Mouse (Mus musculus) brain, embryonic 14.5 days (tissue): Measurements from ENCODE around the gene Taf8. TPM values are rescaled to one million over a fixed set of nuclear protein-coding genes. Genes with fewer than 3 reads are reported as not detected.

Source experiments
- DNase-seq: peaks from one replicate; pipeline ENCODE4 v3.0.0-alpha.2; 2011; ENCODE audit warnings: low read depth
- CTCF ChIP-seq: fragments of 200-500 bp; IDR thresholded peaks from 2 replicates; pipeline ENCODE4 v1.5.1; 2012; ENCODE audit warnings: inconsistent platforms, mild to moderate bottlenecking, moderate library complexity, borderline replicate concordance; ENCODE audit not compliant: insufficient read depth, insufficient read length; ENCODE audit errors: extremely low read depth
- POLR2A ChIP-seq: fragments of 200-500 bp; IDR thresholded peaks from 2 replicates; pipeline ENCODE4 v1.6.1; 2012; ENCODE audit warnings: mild to moderate bottlenecking, inconsistent platforms, borderline replicate concordance; ENCODE audit not compliant: poor library complexity, insufficient read depth, insufficient read length, severe bottlenecking; ENCODE audit errors: extremely low read depth
- polyA plus RNA-seq: library from polyadenylated mRNA; depleted of rRNA; stranded (reverse); fragments of >200 nt; gene quantifications from 2 replicates; pipeline ENCODE4 v1.2.3, GENCODE M21; 2012; rRNA removed

The Taf8 gene
- polyA plus RNA-seq, 1 experiment: 34.2 TPM

GRCm38 (mm10) chr17:47436156-47436906, 65.8 kb downstream of the Taf8 start, which contains the start of gene AI661453:
AI661453 (plus strand) TSS chr17:47436615.
- DNase-seq: no peak
- TF ChIP-seq CTCF: no peak
- TF ChIP-seq POLR2A: no peak

Other genes with a start within 250 kb of the Taf8 start
- gene Mrps10, start 133.4 kb downstream of the Taf8 start, polyA plus RNA-seq: 46.2 and 47.5 TPM in 2 replicates
- gene Guca1b, start 116.9 kb downstream of the Taf8 start, polyA plus RNA-seq: 1.2 TPM in 2 replicates
- 0.43 and 0.83 TPM in 2 replicates for gene Guca1a, start 101.7 kb downstream of the Taf8 start, polyA plus RNA-seq
- gene AI661453, start 65.7 kb downstream of the Taf8 start, polyA plus RNA-seq: 0.42 and 0.85 TPM in 2 replicates
- 0.41 and 0.53 TPM in 2 replicates for gene 1700001C19Rik, start 64.9 kb downstream of the Taf8 start, polyA plus RNA-seq
- 59.7 and 68.5 TPM in 2 replicates for gene Ccnd3, start 2.8 kb upstream of the Taf8 start, polyA plus RNA-seq
- 27.1 and 31.1 TPM in 2 replicates for gene Bysl, start 109.2 kb upstream of the Taf8 start, polyA plus RNA-seq
- 43.1 and 59.0 TPM in 2 replicates for gene Med20, start 109.3 kb upstream of the Taf8 start, polyA plus RNA-seq
- gene Gm20517, start 109.3 kb upstream of the Taf8 start, polyA plus RNA-seq: 1.7 and 2.6 TPM in 2 replicates
- 32.8 and 36.9 TPM in 2 replicates for gene Usp49, start 128.4 kb upstream of the Taf8 start, polyA plus RNA-seq
- 97.2 and 102 TPM in 2 replicates for gene Tomm6, start 186.1 kb upstream of the Taf8 start, polyA plus RNA-seq
- gene Frs3, start 186.7 kb upstream of the Taf8 start, polyA plus RNA-seq: 54.2 and 55.4 TPM in 2 replicates
- gene Gm21981, start 192.2 kb upstream of the Taf8 start, polyA plus RNA-seq: 4.9 and 5.1 TPM in 2 replicates
- 0.52 and 1.0 TPM in 2 replicates for gene Prickle4, start 192.4 kb upstream of the Taf8 start, polyA plus RNA-seq
- gene Pgc, start 224.6 kb upstream of the Taf8 start, polyA plus RNA-seq: not detected in 2 replicates
- gene Tfeb, start 234.7 kb upstream of the Taf8 start, polyA plus RNA-seq: 2.0 and 3.2 TPM in 2 replicates